Mouse (Mus musculus): Measurements from ENCODE around the gene Klf15. TPM values are rescaled to one million over a fixed set of nuclear protein-coding genes. Genes with fewer than 3 reads are reported as not detected.
A peak's percentile ranks its signal among the peaks of the same experiment; 100 is the strongest.

Gene Klf15
- polyA plus RNA-seq, 1 experiment from 2014 or later = 13.9 TPM

- no peak for ATAC-seq (ENCODE audit: low FRiP score, low TSS enrichment)
- no peak for DNase-seq
- WGBS = 85% methylated on average over 2 of the region's 2 CpGs
- Histone ChIP-seq H3K4me2 (ENCODE audit: low read length) (no peak overlapping the region), H3K27me3 (ENCODE audit: control insufficient read depth, insufficient read depth, low read length) (peaks cover 15% of the 10 kb centered on the region), H3K4me3 (replicated peaks; ENCODE audit: low read depth, low read length) (no peak overlapping the region), H3K9me3 (ENCODE audit: control insufficient read depth, low read length) (no peaks in the 10 kb centered on the region), H3K9ac (replicated peaks; ENCODE audit: low read length) (no peak overlapping the region), H3K36me3 (ENCODE audit: control insufficient read depth, insufficient read depth, low read length) (no peaks in the 10 kb centered on the region), H3K27ac (replicated peaks; ENCODE audit: low read depth, low read length) (no peak overlapping the region), H3K4me1 (ENCODE audit: control insufficient read depth, insufficient read depth, low read length) (peaks cover 5% of the 10 kb centered on the region; the same call in 1 of the 2 replicates)
These were observed 5.0 kb upstream of the Klf15 start for GRCm38 (mm10) chr6:90457421-90457820.

- peaks cover 27% of the 10 kb centered on the region for H3K27me3 ChIP-seq (ENCODE audit: control insufficient read depth, insufficient read depth, low read length)
- ATAC-seq (ENCODE audit: low FRiP score, low TSS enrichment) = no peak
- H3K36me3 ChIP-seq (ENCODE audit: control insufficient read depth, insufficient read depth, low read length) = no peaks in the 10 kb centered on the region
- 68% methylated on average over 2 of the region's 2 CpGs for WGBS
- no peak overlapping the region for H3K4me3 ChIP-seq (replicated peaks; ENCODE audit: low read depth, low read length)
- H3K4me1 ChIP-seq (ENCODE audit: control insufficient read depth, insufficient read depth, low read length) = peaks cover 17% of the 10 kb centered on the region; the same call in 1 of the 2 replicates
- DNase-seq = no peak
- no peak overlapping the region; the same call in 1 of the 2 replicates for H3K4me2 ChIP-seq (ENCODE audit: low read length)
- H3K9me3 ChIP-seq (ENCODE audit: control insufficient read depth, low read length) = no peaks in the 10 kb centered on the region
- H3K27ac ChIP-seq (replicated peaks; ENCODE audit: low read depth, low read length) = no peak overlapping the region
- no peak overlapping the region for H3K9ac ChIP-seq (replicated peaks; ENCODE audit: low read length)
These were observed 1.2 kb upstream of the Klf15 start for GRCm38 (mm10) chr6:90461181-90461580.

- Histone ChIP-seq H3K4me2 (ENCODE audit: low read length) (peak overlapping the region; percentile 100), H3K9me3 (ENCODE audit: control insufficient read depth, low read length) (no peaks in the 10 kb centered on the region), H3K27ac (replicated peaks; ENCODE audit: low read depth, low read length) (no peak overlapping the region), H3K4me1 (ENCODE audit: control insufficient read depth, insufficient read depth, low read length) (peaks cover 17% of the 10 kb centered on the region; the same call in 1 of the 2 replicates), H3K9ac (replicated peaks; ENCODE audit: low read length) (peak overlapping the region; percentile 66; the same call in 1 of the 2 replicates), H3K4me3 (replicated peaks; ENCODE audit: low read depth, low read length) (peak overlapping the region; percentile 64), H3K27me3 (ENCODE audit: control insufficient read depth, insufficient read depth, low read length) (peaks cover 27% of the 10 kb centered on the region), H3K36me3 (ENCODE audit: control insufficient read depth, insufficient read depth, low read length) (no peaks in the 10 kb centered on the region)
- ATAC-seq (ENCODE audit: low FRiP score, low TSS enrichment) = no peak
- DNase-seq = no peak
- 7% methylated on average over 12 of the region's 12 CpGs for WGBS
These were observed 605 bp upstream of the Klf15 start for GRCm38 (mm10) chr6:90461771-90462170.

GRCm38 (mm10) chr6:90462841-90463227, 458 bp downstream of the Klf15 start:
- Histone ChIP-seq H3K36me3 (ENCODE audit: control insufficient read depth, insufficient read depth, low read length) (no peaks in the 10 kb centered on the region), H3K4me1 (ENCODE audit: control insufficient read depth, insufficient read depth, low read length) (peaks cover 17% of the 10 kb centered on the region; the same call in 1 of the 2 replicates), H3K27ac (replicated peaks; ENCODE audit: low read depth, low read length) (peak overlapping the region; percentile 49), H3K4me3 (replicated peaks; ENCODE audit: low read depth, low read length) (peak overlapping the region; percentile 64), H3K27me3 (ENCODE audit: control insufficient read depth, insufficient read depth, low read length) (peaks cover 27% of the 10 kb centered on the region), H3K4me2 (ENCODE audit: low read length) (peak overlapping the region; percentile 100), H3K9ac (replicated peaks; ENCODE audit: low read length) (peak overlapping the region; percentile 66), H3K9me3 (ENCODE audit: control insufficient read depth, low read length) (no peaks in the 10 kb centered on the region)
- DNase-seq = no peak
- ATAC-seq (ENCODE audit: low FRiP score, low TSS enrichment) = peak; percentile 38; the same call in 1 of the 2 replicates
- under 1% methylated on average over 38 of the region's 38 CpGs for whole genome bisulfite sequencing

GRCm38 (mm10) chr6:90463228-90463862, 969 bp downstream of the Klf15 start:
- Histone ChIP-seq H3K36me3 (ENCODE audit: control insufficient read depth, insufficient read depth, low read length) (no peaks in the 10 kb centered on the region), H3K27me3 (ENCODE audit: control insufficient read depth, insufficient read depth, low read length) (peaks cover 27% of the 10 kb centered on the region), H3K9me3 (ENCODE audit: control insufficient read depth, low read length) (no peaks in the 10 kb centered on the region), H3K9ac (replicated peaks; ENCODE audit: low read length) (peak overlapping the region; percentile 66), H3K4me3 (replicated peaks; ENCODE audit: low read depth, low read length) (peak overlapping the region; percentile 64), H3K4me1 (ENCODE audit: control insufficient read depth, insufficient read depth, low read length) (peaks cover 17% of the 10 kb centered on the region; the same call in 1 of the 2 replicates), H3K4me2 (ENCODE audit: low read length) (peak overlapping the region; percentile 100), H3K27ac (replicated peaks; ENCODE audit: low read depth, low read length) (peak overlapping the region; percentile 49; the same call in 1 of the 2 replicates)
- under 1% methylated on average over 31 of the region's 31 CpGs for WGBS
- ATAC-seq (ENCODE audit: low FRiP score, low TSS enrichment) (peak; percentile 61), DNase-seq (peak; percentile 74)

GRCm38 (mm10) chr6:90463890-90464421, 1.6 kb downstream of the Klf15 start:
- peak overlapping the region; percentile 100 for H3K4me2 ChIP-seq (ENCODE audit: low read length)
- ATAC-seq (ENCODE audit: low FRiP score, low TSS enrichment) = no peak
- H3K4me3 ChIP-seq (replicated peaks; ENCODE audit: low read depth, low read length) = peak overlapping the region; percentile 64
- H3K4me1 ChIP-seq (ENCODE audit: control insufficient read depth, insufficient read depth, low read length) = peaks cover 17% of the 10 kb centered on the region; the same call in 1 of the 2 replicates
- no peak for DNase-seq
- WGBS = 38% methylated on average over 7 of the region's 7 CpGs
- peak overlapping the region; percentile 66 for H3K9ac ChIP-seq (replicated peaks; ENCODE audit: low read length)
- H3K9me3 ChIP-seq (ENCODE audit: control insufficient read depth, low read length) = no peaks in the 10 kb centered on the region
- no peaks in the 10 kb centered on the region for H3K36me3 ChIP-seq (ENCODE audit: control insufficient read depth, insufficient read depth, low read length)
- peaks cover 27% of the 10 kb centered on the region for H3K27me3 ChIP-seq (ENCODE audit: control insufficient read depth, insufficient read depth, low read length)
- no peak overlapping the region for H3K27ac ChIP-seq (replicated peaks; ENCODE audit: low read depth, low read length)

GRCm38 (mm10) chr6:90465028-90465640, 2.8 kb downstream of the Klf15 start:
- no peak overlapping the region for H3K4me2 ChIP-seq (ENCODE audit: low read length)

GRCm38 (mm10) chr6:90466079-90466478, 3.7 kb downstream of the Klf15 start:
- WGBS = 79% methylated on average over 10 of the region's 10 CpGs
- no peaks in the 10 kb centered on the region for H3K9me3 ChIP-seq (ENCODE audit: control insufficient read depth, low read length)
- no peak overlapping the region for H3K9ac ChIP-seq (replicated peaks; ENCODE audit: low read length)
- no peak overlapping the region for H3K27ac ChIP-seq (replicated peaks; ENCODE audit: low read depth, low read length)
- no peak overlapping the region for H3K4me2 ChIP-seq (ENCODE audit: low read length)
- H3K36me3 ChIP-seq (ENCODE audit: control insufficient read depth, insufficient read depth, low read length) = no peaks in the 10 kb centered on the region
- no peak overlapping the region for H3K4me3 ChIP-seq (replicated peaks; ENCODE audit: low read depth, low read length)
- no peak for ATAC-seq (ENCODE audit: low FRiP score, low TSS enrichment)
- H3K27me3 ChIP-seq (ENCODE audit: control insufficient read depth, insufficient read depth, low read length) = peaks cover 25% of the 10 kb centered on the region
- no peak for DNase-seq
- H3K4me1 ChIP-seq (ENCODE audit: control insufficient read depth, insufficient read depth, low read length) = peaks cover 17% of the 10 kb centered on the region; the same call in 1 of the 2 replicates

More at GRCm38 (mm10) chr6:90465028-90465640, 2.8 kb downstream of the Klf15 start:
- Histone ChIP-seq H3K9me3 (ENCODE audit: control insufficient read depth, low read length) (no peaks in the 10 kb centered on the region), H3K4me1 (ENCODE audit: control insufficient read depth, insufficient read depth, low read length) (peaks cover 17% of the 10 kb centered on the region; the same call in 1 of the 2 replicates), H3K27me3 (ENCODE audit: control insufficient read depth, insufficient read depth, low read length) (peaks cover 27% of the 10 kb centered on the region), H3K4me3 (replicated peaks; ENCODE audit: low read depth, low read length) (no peak overlapping the region), H3K36me3 (ENCODE audit: control insufficient read depth, insufficient read depth, low read length) (no peaks in the 10 kb centered on the region), H3K9ac (replicated peaks; ENCODE audit: low read length) (no peak overlapping the region), H3K27ac (replicated peaks; ENCODE audit: low read depth, low read length) (no peak overlapping the region)
- WGBS = 95% methylated on average over 11 of the region's 11 CpGs
- DNase-seq = no peak
- no peak for ATAC-seq (ENCODE audit: low FRiP score, low TSS enrichment)

Measured in midbrain, embryonic 14.5 days (tissue).